Mouse (Mus musculus) MEL (cell line): ENCODE data around the gene Rnf220. TPM values are rescaled to one million over a fixed set of nuclear protein-coding genes. Genes with fewer than 3 reads are reported as not detected.

Source experiments
- DNase-seq: peaks from one replicate; pipeline ENCODE4 v3.0.0; 2011; ENCODE audit warnings: low read depth, low spot score
- H3K27ac ChIP-seq: 2 replicates; pipeline ENCODE4 v1.5.1; 2012; ENCODE audit warnings: low read depth, mild to moderate bottlenecking, control low read depth, low read length, moderate library complexity; ENCODE audit not compliant: control insufficient read depth
- H3K27me3 ChIP-seq, 2 experiments: fragments of 150-350 bp in 1 of 2; sonication (generic) in 1 of 2; 2 replicates each; pipeline ENCODE4 v1.6.1; 2012; ENCODE audit warnings: low read length in 2 of 2, mild to moderate bottlenecking in 2 of 2, improper control_type of control experiment in 1 of 2, moderate library complexity in 1 of 2; ENCODE audit not compliant: insufficient read depth in 2 of 2, control insufficient read depth in 1 of 2
- H3K36me3 ChIP-seq, 2 experiments: 2 replicates each; pipeline ENCODE4 v1.6.1; 2012 to 2014; ENCODE audit warnings: low read length in 2 of 2, improper control_type of control experiment in 1 of 2, inconsistent platforms in 1 of 2, mild to moderate bottlenecking in 1 of 2; ENCODE audit not compliant: insufficient read depth in 2 of 2, control insufficient read depth in 1 of 2
- H3K4me1 ChIP-seq, 2 experiments: fragments of 150-350 bp in 1 of 2; sonication (generic) in 1 of 2; 2 replicates each; pipeline ENCODE4 v1.6.1; 2012; ENCODE audit warnings: low read length in 2 of 2, improper control_type of control experiment in 1 of 2, mild to moderate bottlenecking in 1 of 2; ENCODE audit not compliant: insufficient read depth in 2 of 2, control insufficient read depth in 1 of 2
- H3K4me3 ChIP-seq, 2 experiments: fragments of 150-350 bp in 1 of 2; sonication (generic) in 1 of 2; 2 replicates each; pipeline ENCODE4 v1.5.1; 2012; ENCODE audit warnings: low read depth in 2 of 2, low read length in 2 of 2, mild to moderate bottlenecking in 2 of 2, moderate library complexity in 2 of 2, control low read depth in 1 of 2, improper control_type of control experiment in 1 of 2; ENCODE audit not compliant: control insufficient read depth in 1 of 2, insufficient read depth in 1 of 2
- H3K79me2 ChIP-seq: 2 replicates; pipeline ENCODE4 v1.6.1; 2012; ENCODE audit warnings: mild to moderate bottlenecking, low read length, moderate library complexity; ENCODE audit not compliant: control insufficient read depth, poor library complexity, insufficient read depth
- H3K9ac ChIP-seq: 2 replicates; pipeline ENCODE4 v1.6.1; 2012; ENCODE audit warnings: low read depth, mild to moderate bottlenecking, control low read depth, low read length, moderate library complexity; ENCODE audit not compliant: control insufficient read depth, poor library complexity, severe bottlenecking
- H3K9me3 ChIP-seq: fragments of 150-350 bp; sonication (generic); replicated peaks from 2 replicates; pipeline ENCODE4 v1.6.1; 2012; ENCODE audit warnings: mild to moderate bottlenecking, low read length, improper control_type of control experiment, moderate library complexity; ENCODE audit not compliant: insufficient read depth
- CHD1 ChIP-seq: IDR thresholded peaks from 2 replicates; pipeline ENCODE4 v1.6.1; 2012; ENCODE audit warnings: low read depth, mild to moderate bottlenecking, inconsistent platforms, low read length, improper control_type of control experiment
- CHD2 ChIP-seq: IDR thresholded peaks from 2 replicates; pipeline ENCODE4 v1.6.1; 2011; ENCODE audit warnings: low read length, improper control_type of control experiment
- CTCF ChIP-seq, 3 experiments: IDR thresholded peaks in 2 of 3; conservative IDR thresholded peaks in 1 of 3; 2 replicates each; pipeline ENCODE4 v1.5.1; 2011 to 2012; ENCODE audit warnings: low read length in 3 of 3, low read depth in 2 of 3, mild to moderate bottlenecking in 2 of 3, improper control_type of control experiment in 1 of 3, inconsistent platforms in 1 of 3, mixed read lengths in 1 of 3, moderate library complexity in 1 of 3; ENCODE audit not compliant: control insufficient read depth in 1 of 3, insufficient read depth in 1 of 3, poor library complexity in 1 of 3, severe bottlenecking in 1 of 3
- E2F4 ChIP-seq: IDR thresholded peaks from 2 replicates; pipeline ENCODE4 v1.6.1; 2011; ENCODE audit warnings: low read depth, low read length, improper control_type of control experiment, borderline replicate concordance
- ELF1 ChIP-seq: IDR thresholded peaks from 2 replicates; pipeline ENCODE4 v1.6.1; 2014; ENCODE audit warnings: low read depth, mild to moderate bottlenecking, inconsistent platforms, low read length, improper control_type of control experiment, moderate library complexity
- EP300 ChIP-seq, 2 experiments: IDR thresholded peaks; 2 replicates each; pipeline ENCODE4 v1.6.1; 2011; ENCODE audit warnings: improper control_type of control experiment in 2 of 2, low read length in 2 of 2, low read depth in 1 of 2, mild to moderate bottlenecking in 1 of 2
- ETS1 ChIP-seq: IDR thresholded peaks from 2 replicates; pipeline ENCODE4 v1.6.1; 2012; ENCODE audit warnings: low read depth, mild to moderate bottlenecking, inconsistent platforms, low read length, improper control_type of control experiment, moderate library complexity
- GATA1 ChIP-seq: IDR thresholded peaks from 2 replicates; pipeline ENCODE4 v1.6.1; 2011; ENCODE audit warnings: low read depth, low read length, improper control_type of control experiment
- HCFC1 ChIP-seq: IDR thresholded peaks from 2 replicates; pipeline ENCODE4 v1.6.1; 2012; ENCODE audit warnings: low read depth, mild to moderate bottlenecking, inconsistent platforms, low read length, improper control_type of control experiment, moderate library complexity
- JUND ChIP-seq: IDR thresholded peaks from 2 replicates; pipeline ENCODE4 v1.6.1; 2011; ENCODE audit warnings: low read depth, mild to moderate bottlenecking, improper control_type of control experiment, low read length
- KAT2A ChIP-seq: conservative IDR thresholded peaks from 2 replicates; pipeline ENCODE4 v1.6.1; 2012; ENCODE audit warnings: low read depth, low read length, improper control_type of control experiment, inconsistent platforms
- MAX ChIP-seq: IDR thresholded peaks from 2 replicates; pipeline ENCODE4 v1.6.1; 2011; ENCODE audit warnings: low read length, improper control_type of control experiment
- MEF2A ChIP-seq: IDR thresholded peaks from 2 replicates; pipeline ENCODE4 v1.6.1; 2014; ENCODE audit warnings: low read depth, mild to moderate bottlenecking, inconsistent platforms, low read length, improper control_type of control experiment; ENCODE audit not compliant: poor library complexity, insufficient replicate concordance, severe bottlenecking; ENCODE audit errors: extremely low read depth
- MYB ChIP-seq: IDR thresholded peaks from 2 replicates; pipeline ENCODE4 v1.6.1; 2011; ENCODE audit warnings: mild to moderate bottlenecking, low read depth, low read length, improper control_type of control experiment
- NELFE ChIP-seq: IDR thresholded peaks from 2 replicates; pipeline ENCODE4 v1.6.1; 2011; ENCODE audit warnings: low read depth, low read length, improper control_type of control experiment
- POLR2A ChIP-seq, 2 experiments: IDR thresholded peaks; 2 replicates each; pipeline ENCODE4 v1.6.1; 2011 to 2012; ENCODE audit warnings: low read length in 2 of 2, mild to moderate bottlenecking in 2 of 2, control low read depth in 1 of 2, improper control_type of control experiment in 1 of 2, low read depth in 1 of 2, moderate library complexity in 1 of 2; ENCODE audit not compliant: control insufficient read depth in 1 of 2, insufficient read depth in 1 of 2, poor library complexity in 1 of 2
- POLR2AphosphoS2 ChIP-seq: IDR thresholded peaks from 2 replicates; pipeline ENCODE4 v1.6.1; 2011; ENCODE audit warnings: low read length, improper control_type of control experiment
- RAD21 ChIP-seq: IDR thresholded peaks from 2 replicates; pipeline ENCODE4 v1.6.1; 2011; ENCODE audit warnings: mild to moderate bottlenecking, low read depth, low read length, improper control_type of control experiment
- RCOR1 ChIP-seq: IDR thresholded peaks from 2 replicates; pipeline ENCODE4 v1.6.1; 2012; ENCODE audit warnings: low read depth, mild to moderate bottlenecking, inconsistent platforms, low read length, improper control_type of control experiment
- SIN3A ChIP-seq: IDR thresholded peaks from 2 replicates; pipeline ENCODE4 v1.6.1; 2012; ENCODE audit warnings: low read length, improper control_type of control experiment, inconsistent platforms
- SMC3 ChIP-seq: IDR thresholded peaks from 2 replicates; pipeline ENCODE4 v1.6.1; 2011; ENCODE audit warnings: low read depth, low read length, improper control_type of control experiment
- TAL1 ChIP-seq: IDR thresholded peaks from 2 replicates; pipeline ENCODE4 v1.6.1; 2012; ENCODE audit warnings: mild to moderate bottlenecking, inconsistent platforms, low read length, moderate library complexity, mixed read lengths
- TCF12 ChIP-seq: IDR thresholded peaks from 2 replicates; pipeline ENCODE4 v1.6.1; 2014; ENCODE audit warnings: low read depth, mild to moderate bottlenecking, inconsistent platforms, low read length, improper control_type of control experiment, moderate library complexity
- UBTF ChIP-seq: IDR thresholded peaks from 2 replicates; pipeline ENCODE4 v1.6.1; 2012; ENCODE audit warnings: low read depth, mild to moderate bottlenecking, inconsistent platforms, low read length, improper control_type of control experiment, moderate library complexity, borderline replicate concordance; ENCODE audit not compliant: insufficient read depth
- USF1 ChIP-seq: IDR thresholded peaks from 2 replicates; pipeline ENCODE4 v1.6.1; 2014; ENCODE audit warnings: low read depth, mild to moderate bottlenecking, inconsistent platforms, low read length, improper control_type of control experiment, moderate library complexity
- USF2 ChIP-seq, 2 experiments: IDR thresholded peaks; 2 replicates each; pipeline ENCODE4 v1.6.1; 2011 to 2012; ENCODE audit warnings: improper control_type of control experiment in 2 of 2, low read length in 2 of 2, borderline replicate concordance in 1 of 2, inconsistent platforms in 1 of 2, low read depth in 1 of 2, mild to moderate bottlenecking in 1 of 2; ENCODE audit not compliant: insufficient read depth in 1 of 2
- ZC3H11A ChIP-seq: IDR thresholded peaks from 2 replicates; pipeline ENCODE4 v1.6.1; 2012; ENCODE audit warnings: low read depth, mild to moderate bottlenecking, inconsistent platforms, low read length, improper control_type of control experiment
- ZKSCAN1 ChIP-seq: IDR thresholded peaks from 2 replicates; pipeline ENCODE4 v1.6.1; 2012; ENCODE audit warnings: low read depth, mild to moderate bottlenecking, inconsistent platforms, low read length, improper control_type of control experiment, moderate library complexity
- ZMIZ1 ChIP-seq: IDR thresholded peaks from 2 replicates; pipeline ENCODE4 v1.6.1; 2012; ENCODE audit warnings: low read depth, mild to moderate bottlenecking, inconsistent platforms, low read length, improper control_type of control experiment, moderate library complexity
- ZNF384 ChIP-seq: IDR thresholded peaks from 2 replicates; pipeline ENCODE4 v1.6.1; 2012; ENCODE audit warnings: low read depth, mild to moderate bottlenecking, inconsistent platforms, low read length, improper control_type of control experiment
- polyA plus RNA-seq, 2 experiments: library from polyadenylated mRNA; stranded (reverse) in 1 of 2; unstranded in 1 of 2; fragments of >175 nt in 1 of 2; fragments of >200 nt in 1 of 2; gene quantifications; 2 replicates each; pipeline versions ENCODE4 v1.2.1 to v1.2.4; 2012; ENCODE audit warnings: low replicate concordance in 2 of 2, low read depth in 1 of 2; ENCODE audit not compliant: insufficient read length in 2 of 2, insufficient read depth in 1 of 2, missing spikeins in 1 of 2
- total RNA-seq: library from RNA; depleted of rRNA; stranded (reverse); fragments of 300-350 nt; gene quantifications from 2 replicates; pipeline ENCODE4 v1.2.3, GENCODE M21; 2012

Gene Rnf220
- total and polyA plus RNA-seq, 3 experiments = 121 to 201 TPM; not detected in 1

- no peak for TF ChIP-seq ETS1
These were observed 139.7 kb downstream of the Rnf220 start (continued) for GRCm38 (mm10) chr4:117357104-117357503.

GRCm38 (mm10) chr4:117356223-117356622 is 140.6 kb downstream of the Rnf220 start:
- no peaks in the 10 kb centered on the region for H3K36me3 ChIP-seq
- TF ChIP-seq POLR2A (IDR thresholded peaks at IDR 0.05; ENCODE audit: control insufficient read depth in 1 of 2, insufficient read depth in 1 of 2, low read depth in 1 of 2, low read length in 2 of 2, poor library complexity in 1 of 2) (no peak), CTCF (IDR thresholded peaks at IDR 0.05 in 2 of 3, conservative IDR thresholded peaks at IDR 0.05 in 1 of 3; ENCODE audit: control insufficient read depth in 1 of 3, insufficient read depth in 1 of 3, low read depth in 2 of 3, low read length in 3 of 3, poor library complexity in 1 of 3, severe bottlenecking in 1 of 3) (no peak), CHD1 (no peak), HCFC1 (no peak), GATA1 (no peak), TCF12 (no peak), UBTF (no peak), ZNF384 (no peak), E2F4 (no peak), ELF1 (no peak), POLR2AphosphoS2 (no peak), RCOR1 (no peak), SIN3A (no peak), ZMIZ1 (no peak), NELFE (no peak), MEF2A (no peak), ZKSCAN1 (no peak), TAL1 (no peak)
- no peaks in the 10 kb centered on the region for H3K4me1 ChIP-seq
- no peak overlapping the region for H3K27ac ChIP-seq
- H3K9ac ChIP-seq = no peak overlapping the region
- no peaks in the 10 kb centered on the region for H3K9me3 ChIP-seq
- no peak overlapping the region for H3K4me3 ChIP-seq
- H3K27me3 ChIP-seq = no peaks in the 10 kb centered on the region; a peak in 1 of 4 replicates
- DNase-seq = no peak
- no peaks in the 10 kb centered on the region for H3K79me2 ChIP-seq

GRCm38 (mm10) chr4:117354651-117355050 is 142.2 kb downstream of the Rnf220 start:
- Histone ChIP-seq H3K36me3 (no peaks in the 10 kb centered on the region), H3K4me3 (no peak overlapping the region), H3K9me3 (no peaks in the 10 kb centered on the region), H3K4me1 (no peaks in the 10 kb centered on the region), H3K9ac (no peak overlapping the region), H3K27ac (no peak overlapping the region), H3K27me3 (peaks cover 0 to 2% of the 10 kb centered on the region in 2 experiments; a peak in 1 of 4 replicates), H3K79me2 (no peaks in the 10 kb centered on the region)
- TF ChIP-seq MAX (no peak), CHD2 (no peak), MYB (no peak), EP300 (IDR thresholded peaks at IDR 0.05; ENCODE audit: low read depth in 1 of 2, low read length in 2 of 2) (no peak), USF1 (no peak), JUND (no peak), ZKSCAN1 (no peak), ZMIZ1 (no peak), GATA1 (no peak), ZNF384 (no peak), ZC3H11A (no peak), USF2 (IDR thresholded peaks at IDR 0.05; ENCODE audit: borderline replicate concordance in 1 of 2, insufficient read depth in 1 of 2, low read depth in 1 of 2, low read length in 2 of 2) (no peak), SIN3A (no peak), KAT2A (no peak), POLR2AphosphoS2 (no peak), RAD21 (no peak), NELFE (no peak), SMC3 (no peak), POLR2A (IDR thresholded peaks at IDR 0.05; ENCODE audit: control insufficient read depth in 1 of 2, insufficient read depth in 1 of 2, low read depth in 1 of 2, low read length in 2 of 2, poor library complexity in 1 of 2) (no peak)
- no peak for DNase-seq
